Mouse (Mus musculus) ES-Bruce4 (cell line): Measurements from ENCODE around the gene G430095P16Rik.

ENCODE experiments used
- CTCF ChIP-seq: IDR thresholded peaks from one replicate; pipeline ENCODE4 v1.8.1; 2011; ENCODE audit warnings: low read depth, low read length
- EP300 ChIP-seq: IDR thresholded peaks from 2 replicates; pipeline ENCODE4 v1.6.1; 2011; ENCODE audit warnings: low read depth, low read length; ENCODE audit not compliant: insufficient read depth

DNA sequence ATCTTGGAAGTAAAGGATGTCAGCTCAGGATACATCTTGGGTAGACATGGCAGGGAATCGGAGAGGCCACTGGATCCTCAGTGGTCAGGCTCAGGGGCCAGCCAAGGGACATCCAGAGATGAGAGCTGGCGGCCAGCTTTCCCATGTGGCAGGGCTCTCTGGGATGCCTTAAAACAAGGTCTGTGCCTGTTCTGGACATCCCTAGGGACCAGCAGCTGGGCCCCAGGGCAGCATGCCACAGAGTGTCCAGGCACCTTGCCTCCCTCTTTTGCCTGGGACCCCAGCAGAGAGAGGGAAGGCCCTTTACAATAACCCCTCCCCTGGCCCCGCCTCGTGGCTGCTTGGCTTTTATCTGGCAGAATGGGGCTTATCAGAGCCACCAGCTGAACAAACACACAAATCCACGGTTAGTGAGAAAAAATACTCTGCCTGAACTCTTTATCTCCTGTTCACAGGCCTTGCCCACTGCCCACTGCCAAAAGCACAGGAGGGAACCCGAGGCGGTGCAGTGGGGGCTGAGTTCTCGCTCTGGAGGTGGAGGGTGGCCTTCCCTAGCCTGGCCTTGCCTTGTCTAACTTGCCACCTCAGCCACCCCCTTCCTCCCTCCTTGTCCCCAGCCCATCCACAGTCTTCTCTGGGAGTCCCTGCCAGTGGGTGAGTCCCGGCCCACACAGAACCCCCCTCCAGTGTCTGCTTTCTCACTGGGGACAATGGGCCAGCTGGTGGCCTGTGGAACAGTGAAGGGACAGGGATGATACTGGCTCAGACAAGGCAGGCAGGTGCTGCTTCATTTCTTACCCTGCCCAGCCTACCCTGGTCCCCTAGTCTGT lies 7.9 kb downstream of the G430095P16Rik start:
- no peak for TF ChIP-seq CTCF
- TF ChIP-seq EP300: no peak
